Mouse (Mus musculus) erythroid progenitor cell, adult 5-6 weeks (primary cell): ENCODE results near the gene Prrt1. TPM values are rescaled to one million over a fixed set of nuclear protein-coding genes. Genes with fewer than 3 reads are reported as not detected.

Experiments used
- total RNA-seq, 2 experiments: library from RNA; stranded (forward) in 1 of 2; stranded (reverse) in 1 of 2; fragments of 150-400 nt in 1 of 2; fragments of 186-747, 209-891 nt in 1 of 2; gene quantifications; 2 replicates each; pipeline versions ENCODE4 v1.2.3 to v1.2.4; 2015 to 2017; ENCODE audit warnings: low replicate concordance in 2 of 2

Gene Prrt1
- total RNA-seq, 2 experiments from 2014 or later = not detected

Other genes with a start within 250 kb of the Prrt1 start
- gene BC051142, start 230.7 kb upstream of the Prrt1 start, total RNA-seq (2015; ENCODE audit: low replicate concordance) = not detected in 2 replicates
- not detected in 2 replicates for gene BC051142, start 230.7 kb upstream of the Prrt1 start, total RNA-seq (2017; ENCODE audit: low replicate concordance)
- not detected in 2 replicates for gene Btnl4, start 152.2 kb upstream of the Prrt1 start, total RNA-seq (2015; ENCODE audit: low replicate concordance)
- 0.51 TPM in 1 of 2 replicates, not detected in the other for gene Btnl4, start 152.2 kb upstream of the Prrt1 start, total RNA-seq (2017; ENCODE audit: low replicate concordance)
- gene Btnl6, start 112.2 kb upstream of the Prrt1 start, total RNA-seq (2015; ENCODE audit: low replicate concordance) = not detected in 2 replicates
- gene Btnl6, start 112.2 kb upstream of the Prrt1 start, total RNA-seq (2017; ENCODE audit: low replicate concordance) = 0.39 and 0.61 TPM in 2 replicates
- gene Notch4, start 65.3 kb upstream of the Prrt1 start, total RNA-seq (2015; ENCODE audit: low replicate concordance) = under 0.01 TPM in 1 of 2 replicates, not detected in the other
- gene Notch4, start 65.3 kb upstream of the Prrt1 start, total RNA-seq (2017; ENCODE audit: low replicate concordance) = not detected in 2 replicates
- 21.8 and 24.1 TPM in 2 replicates for gene Gpsm3, start 39.7 kb upstream of the Prrt1 start, total RNA-seq (2015; ENCODE audit: low replicate concordance)
- 4.9 and 22.2 TPM in 2 replicates for gene Gpsm3, start 39.7 kb upstream of the Prrt1 start, total RNA-seq (2017; ENCODE audit: low replicate concordance)
- 8.3 and 9.2 TPM in 2 replicates for gene Pbx2, start 38.3 kb upstream of the Prrt1 start, total RNA-seq (2015; ENCODE audit: low replicate concordance)
- 8.7 and 19.7 TPM in 2 replicates for gene Pbx2, start 38.3 kb upstream of the Prrt1 start, total RNA-seq (2017; ENCODE audit: low replicate concordance)
- gene Ager, start 31.7 kb upstream of the Prrt1 start, total RNA-seq (2015; ENCODE audit: low replicate concordance) = 0.84 and 1.1 TPM in 2 replicates
- 1.7 TPM in 1 of 2 replicates, not detected in the other for gene Ager, start 31.7 kb upstream of the Prrt1 start, total RNA-seq (2017; ENCODE audit: low replicate concordance)
- 39.4 and 63.8 TPM in 2 replicates for gene Rnf5, start 25.8 kb upstream of the Prrt1 start, total RNA-seq (2015; ENCODE audit: low replicate concordance)
- 16.6 and 24.9 TPM in 2 replicates for gene Rnf5, start 25.8 kb upstream of the Prrt1 start, total RNA-seq (2017; ENCODE audit: low replicate concordance)
- gene Agpat1, start 25.3 kb upstream of the Prrt1 start, total RNA-seq (2015; ENCODE audit: low replicate concordance) = 12.6 and 17.3 TPM in 2 replicates
- gene Agpat1, start 25.3 kb upstream of the Prrt1 start, total RNA-seq (2017; ENCODE audit: low replicate concordance) = 8.0 and 10.3 TPM in 2 replicates
- 3.2 TPM in 1 of 2 replicates, not detected in the other for gene Egfl8, start 13.6 kb upstream of the Prrt1 start, total RNA-seq (2015; ENCODE audit: low replicate concordance)
- gene Egfl8, start 13.6 kb upstream of the Prrt1 start, total RNA-seq (2017; ENCODE audit: low replicate concordance) = not detected in 2 replicates
- gene Ppt2, start 1.0 kb upstream of the Prrt1 start, total RNA-seq (2015; ENCODE audit: low replicate concordance) = 6.7 and 13.0 TPM in 2 replicates
- 3.2 and 4.0 TPM in 2 replicates for gene Ppt2, start 1.0 kb upstream of the Prrt1 start, total RNA-seq (2017; ENCODE audit: low replicate concordance)
- 2.5 TPM in 1 of 2 replicates, not detected in the other for gene Fkbpl, start 15.2 kb downstream of the Prrt1 start, total RNA-seq (2015; ENCODE audit: low replicate concordance)
- gene Fkbpl, start 15.2 kb downstream of the Prrt1 start, total RNA-seq (2017; ENCODE audit: low replicate concordance) = 2.6 and 4.9 TPM in 2 replicates
- gene Atf6b, start 17.6 kb downstream of the Prrt1 start, total RNA-seq (2015; ENCODE audit: low replicate concordance) = 5.4 and 8.3 TPM in 2 replicates
- 2.6 and 5.0 TPM in 2 replicates for gene Atf6b, start 17.6 kb downstream of the Prrt1 start, total RNA-seq (2017; ENCODE audit: low replicate concordance)
- gene Tnxb, start 41.0 kb downstream of the Prrt1 start, total RNA-seq (2015; ENCODE audit: low replicate concordance) = not detected in 2 replicates
- not detected in 2 replicates for gene Tnxb, start 41.0 kb downstream of the Prrt1 start, total RNA-seq (2017; ENCODE audit: low replicate concordance)
- gene C4b, start 114.3 kb downstream of the Prrt1 start, total RNA-seq (2015; ENCODE audit: low replicate concordance) = 0.36 TPM in 1 of 2 replicates, not detected in the other
- under 0.01 and 2.1 TPM in 2 replicates for gene C4b, start 114.3 kb downstream of the Prrt1 start, total RNA-seq (2017; ENCODE audit: low replicate concordance)
- not detected in 2 replicates for gene Cyp21a1, start 175.0 kb downstream of the Prrt1 start, total RNA-seq (2015; ENCODE audit: low replicate concordance)
- not detected in 2 replicates for gene Cyp21a1, start 175.0 kb downstream of the Prrt1 start, total RNA-seq (2017; ENCODE audit: low replicate concordance)
- gene Stk19, start 207.4 kb downstream of the Prrt1 start, total RNA-seq (2015; ENCODE audit: low replicate concordance) = 12.6 and 18.0 TPM in 2 replicates
- gene Stk19, start 207.4 kb downstream of the Prrt1 start, total RNA-seq (2017; ENCODE audit: low replicate concordance) = 20.5 and 22.2 TPM in 2 replicates
- gene Dxo, start 207.5 kb downstream of the Prrt1 start, total RNA-seq (2015; ENCODE audit: low replicate concordance) = 49.4 and 52.0 TPM in 2 replicates
- gene Dxo, start 207.5 kb downstream of the Prrt1 start, total RNA-seq (2017; ENCODE audit: low replicate concordance) = 13.4 and 26.7 TPM in 2 replicates
- 11.3 and 25.6 TPM in 2 replicates for gene Skiv2l, start 220.7 kb downstream of the Prrt1 start, total RNA-seq (2015; ENCODE audit: low replicate concordance)
- 48.5 and 60.0 TPM in 2 replicates for gene Skiv2l, start 220.7 kb downstream of the Prrt1 start, total RNA-seq (2017; ENCODE audit: low replicate concordance)
- 31.9 and 52.3 TPM in 2 replicates for gene Nelfe, start 220.9 kb downstream of the Prrt1 start, total RNA-seq (2015; ENCODE audit: low replicate concordance)
- gene Nelfe, start 220.9 kb downstream of the Prrt1 start, total RNA-seq (2017; ENCODE audit: low replicate concordance) = 18.5 and 30.7 TPM in 2 replicates
- gene Cfb, start 233.0 kb downstream of the Prrt1 start, total RNA-seq (2015; ENCODE audit: low replicate concordance) = 9.2 TPM in 1 of 2 replicates, not detected in the other
- not detected in 2 replicates for gene Cfb, start 233.0 kb downstream of the Prrt1 start, total RNA-seq (2017; ENCODE audit: low replicate concordance)
- not detected in 2 replicates for gene Zbtb12, start 249.9 kb downstream of the Prrt1 start, total RNA-seq (2015; ENCODE audit: low replicate concordance)
- 1.0 TPM in 1 of 2 replicates, not detected in the other for gene Zbtb12, start 249.9 kb downstream of the Prrt1 start, total RNA-seq (2017; ENCODE audit: low replicate concordance)